Comparison of ENCODE assay signal across 20 mouse cellular contexts in genomic region chr14:22600166-22600565, GRCm38 (mm10).
"Had no signal": no experiment of that assay in that cellular context is flagged by ENCODE, and none has a peak within 500 bp of the region (broad histone marks: within the 10 kb centered on the region; RNA-seq: fewer than 3 reads in every experiment).

No protein-coding gene starts in this region.

- H3K9ac ChIP-seq: limb, embryonic 13.5 days; liver, embryonic 12.5 days; liver, embryonic 15.5 days; midbrain, embryonic 12.5 days; midbrain, embryonic 15.5 days; stomach, embryonic 15.5 days had no signal

- H3K27me3 ChIP-seq: liver, embryonic 12.5 days; liver, embryonic 15.5 days; midbrain, embryonic 12.5 days; midbrain, embryonic 15.5 days; stomach, embryonic 15.5 days had no signal

- DNase-seq: kidney, adult 18-20 months; kidney, adult 9 months; kidney, postnatal 14 days; kidney, postnatal 4 days; layer of hippocampus, adult 9-11 months; liver; lung, adult 2 months; right cerebral cortex, postnatal 25 days; spleen, adult 18-20 months; thymus, adult 18-20 months; thymus, postnatal 36 days had no signal

- H3K4me3 ChIP-seq: limb, embryonic 10.5 days; limb, embryonic 13.5 days; liver, embryonic 12.5 days; liver, embryonic 15.5 days; midbrain, embryonic 12.5 days; midbrain, embryonic 15.5 days; stomach, embryonic 15.5 days had no signal

- H3K9me3 ChIP-seq: limb, embryonic 10.5 days; limb, embryonic 13.5 days; liver, embryonic 12.5 days; liver, embryonic 15.5 days; midbrain, embryonic 12.5 days; midbrain, embryonic 15.5 days; stomach, embryonic 15.5 days had no signal

- H3K4me2 ChIP-seq: limb, embryonic 13.5 days; liver, embryonic 12.5 days; liver, embryonic 15.5 days; midbrain, embryonic 12.5 days; midbrain, embryonic 15.5 days; stomach, embryonic 15.5 days had no signal

- H3K36me3 ChIP-seq: limb, embryonic 10.5 days; limb, embryonic 13.5 days; liver, embryonic 12.5 days; liver, embryonic 15.5 days; midbrain, embryonic 12.5 days; midbrain, embryonic 15.5 days; stomach, embryonic 15.5 days had no signal

- ATAC-seq: liver, embryonic 12.5 days; lung, postnatal 0 days; midbrain, embryonic 15.5 days had no signal

- H3K4me1 ChIP-seq: liver, embryonic 12.5 days; liver, embryonic 15.5 days had no signal

- H3K27ac ChIP-seq: limb, embryonic 10.5 days; limb, embryonic 13.5 days; liver, embryonic 12.5 days; liver, embryonic 15.5 days; macrophage; midbrain, embryonic 12.5 days; midbrain, embryonic 15.5 days; stomach, embryonic 15.5 days had no signal
